Mouse (Mus musculus) gastrocnemius, postnatal 10 days (tissue): ENCODE measurements around the gene Ankrd53. TPM values are rescaled to one million over a fixed set of nuclear protein-coding genes. Genes with fewer than 3 reads are reported as not detected.
A peak's percentile ranks its signal among the peaks of the same experiment; 100 is the strongest.
"Not testable (repeated sequence)": the region's sequence is repeated elsewhere in the genome, so short reads cannot be mapped to it uniquely, and the experiment has no call there.

Experiments used
- DNase-seq: peaks from one replicate; pipeline ENCODE4 v3.0.0; 2021; ENCODE audit warnings: mixed read lengths
- total RNA-seq, 2 experiments: library from RNA; stranded (reverse); gene quantifications; 2 replicates each; pipeline ENCODE4 v1.2.3; 2021

Ankrd53 gene
- total RNA-seq, 2 experiments from 2014 or later = not detected

DNA sequence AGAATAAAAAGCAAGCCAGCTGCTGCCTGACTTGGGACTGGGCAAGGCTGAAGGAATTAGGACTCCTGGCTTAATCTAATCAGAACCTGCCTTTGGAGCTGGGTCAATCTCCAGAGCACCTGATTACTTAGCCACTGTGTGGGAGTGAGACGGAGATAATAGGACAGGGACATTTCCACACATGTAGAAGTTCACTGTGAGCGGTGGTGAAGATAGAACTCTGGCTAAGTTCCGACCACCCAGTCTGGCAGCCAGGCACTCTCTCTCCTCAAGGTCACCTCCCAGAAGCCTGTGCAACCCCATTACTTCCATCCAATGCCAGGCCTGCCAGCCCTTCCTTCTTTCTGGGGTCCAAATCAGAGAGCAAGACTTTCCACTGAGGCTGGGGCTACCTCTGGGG is 4.5 kb downstream of the Ankrd53 start:
- DNase-seq = no peak

GRCm38 (mm10) chr6:83768485-83768884 is 6.0 kb downstream of the Ankrd53 start:
- DNase-seq = no peak

GRCm38 (mm10) chr6:83774126-83774525 is 11.7 kb downstream of the Ankrd53 start:
- no peak for DNase-seq

DNA sequence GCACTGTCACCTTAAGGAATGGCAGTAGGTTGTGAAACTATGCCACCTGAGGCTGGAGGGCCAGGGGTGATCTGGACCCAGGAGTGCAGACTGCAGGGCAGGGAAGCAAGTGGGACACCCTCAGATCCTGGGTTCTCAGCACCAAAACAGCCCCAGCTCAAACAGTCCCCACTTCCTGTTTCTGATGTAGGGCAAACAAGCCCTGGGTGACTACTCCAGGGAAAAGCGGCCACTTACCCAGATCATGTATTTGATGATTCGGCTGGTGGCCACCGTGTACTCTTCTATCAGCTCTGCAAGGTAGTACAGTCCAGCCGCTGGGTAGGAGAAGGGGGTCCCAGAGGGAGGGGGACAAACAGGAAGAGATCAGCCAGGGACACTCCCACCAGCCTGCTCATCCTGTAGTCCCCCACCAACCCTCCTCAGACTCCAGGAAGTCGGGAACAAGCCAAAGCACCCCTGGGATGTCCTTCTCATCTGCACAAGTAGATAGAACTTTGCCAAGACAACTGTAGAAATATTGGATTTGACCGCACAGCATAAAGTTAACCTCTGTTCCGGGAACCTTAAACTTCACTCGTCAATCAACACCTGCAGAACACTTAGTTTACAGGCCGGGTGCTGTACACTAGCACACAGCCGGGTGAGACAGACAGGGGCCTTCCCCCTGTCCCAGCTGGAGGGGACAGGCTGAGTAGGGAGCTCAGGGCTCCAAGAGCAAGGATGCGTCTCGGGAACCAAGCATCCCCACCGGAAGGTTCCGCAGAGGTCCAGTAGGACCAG is 12.5 kb downstream of the Ankrd53 start:
- DNase-seq = no peak

- DNase-seq = peak; percentile 93
These were observed 13.3 kb downstream of the Ankrd53 start, which contains the start of gene Tex261 for GRCm38 (mm10) chr6:83775638-83776293. Gene Tex261 (minus strand): TSS chr6:83775813.

DNA sequence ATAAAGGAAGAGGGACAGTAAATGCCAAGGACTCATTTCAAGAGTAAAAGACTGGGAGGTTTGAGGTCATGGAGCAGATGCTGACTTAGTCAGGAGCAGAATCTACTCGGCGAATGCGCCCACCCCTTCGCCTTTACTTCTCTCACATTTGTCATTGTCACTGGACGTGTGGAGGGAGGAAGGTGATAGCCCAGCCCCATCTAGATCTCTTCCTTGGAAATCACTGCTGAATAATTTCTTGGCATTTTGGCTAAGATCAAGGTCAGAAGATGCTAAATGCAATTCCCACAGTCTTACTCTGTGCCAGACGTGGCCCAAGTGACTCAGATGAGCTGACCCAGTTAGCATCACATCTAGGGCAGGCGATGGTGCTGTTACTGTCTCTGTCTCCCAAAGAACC is 15.9 kb downstream of the Ankrd53 start:
- DNase-seq = no peak

- peak; percentile 36 for DNase-seq
These were observed 16.6 kb downstream of the Ankrd53 start for GRCm38 (mm10) chr6:83779026-83779425.

GRCm38 (mm10) chr6:83786426-83786825 is 24.0 kb downstream of the Ankrd53 start:
- DNase-seq = no peak

DNA sequence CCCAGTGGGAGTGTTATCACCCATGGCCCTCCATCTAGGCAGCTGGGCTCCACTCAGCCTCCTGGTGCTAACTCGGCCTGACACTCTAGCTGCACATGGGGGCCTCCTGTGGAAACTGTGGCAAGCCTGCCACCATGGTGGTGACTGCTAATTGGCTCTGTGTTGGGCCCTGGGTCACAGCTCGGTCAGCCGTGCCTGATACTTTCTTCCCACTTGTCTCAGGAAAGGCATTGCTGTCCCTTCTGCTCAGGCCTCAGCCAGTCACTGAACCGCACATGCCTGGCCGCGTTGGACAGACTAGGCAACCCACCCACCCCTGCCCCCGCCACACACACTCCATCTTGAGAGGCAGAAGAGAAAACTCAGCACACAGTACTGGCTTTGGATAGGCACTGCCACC is 26.1 kb downstream of the Ankrd53 start:
- DNase-seq = no peak

- DNase-seq = not testable (repeated sequence)
These were observed 28.1 kb downstream of the Ankrd53 start for GRCm38 (mm10) chr6:83790533-83790932.

DNA sequence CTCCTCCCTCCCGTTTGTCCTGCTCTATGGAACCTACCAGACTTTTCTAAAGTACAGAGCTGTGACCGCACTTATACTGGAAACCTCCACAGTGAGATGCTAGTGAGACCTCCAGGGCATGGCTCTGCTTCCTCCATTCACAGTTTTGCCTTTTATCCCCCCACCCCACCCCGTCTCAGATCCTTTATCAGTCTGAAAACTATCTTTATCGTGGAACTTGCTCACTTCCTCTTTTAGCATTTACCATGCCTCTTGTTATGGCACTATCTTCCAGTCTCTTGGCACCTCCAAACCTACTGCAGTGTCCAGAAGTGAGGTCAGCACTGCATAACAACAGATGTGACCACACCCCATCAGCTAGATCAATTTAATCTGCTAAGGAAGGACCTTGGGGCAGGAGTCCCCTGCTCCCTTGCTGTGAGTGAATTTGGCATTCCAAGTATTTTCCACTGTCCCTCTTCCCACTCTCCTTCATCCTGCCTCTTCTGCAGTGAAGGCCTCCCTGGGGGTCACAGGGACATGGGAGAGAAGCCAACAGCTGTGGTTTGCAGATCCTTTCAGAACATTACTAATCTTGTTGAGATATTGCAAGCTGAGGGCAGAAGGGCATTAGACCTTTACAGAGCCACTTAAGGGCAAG is 28.9 kb downstream of the Ankrd53 start:
- DNase-seq = no peak

DNA sequence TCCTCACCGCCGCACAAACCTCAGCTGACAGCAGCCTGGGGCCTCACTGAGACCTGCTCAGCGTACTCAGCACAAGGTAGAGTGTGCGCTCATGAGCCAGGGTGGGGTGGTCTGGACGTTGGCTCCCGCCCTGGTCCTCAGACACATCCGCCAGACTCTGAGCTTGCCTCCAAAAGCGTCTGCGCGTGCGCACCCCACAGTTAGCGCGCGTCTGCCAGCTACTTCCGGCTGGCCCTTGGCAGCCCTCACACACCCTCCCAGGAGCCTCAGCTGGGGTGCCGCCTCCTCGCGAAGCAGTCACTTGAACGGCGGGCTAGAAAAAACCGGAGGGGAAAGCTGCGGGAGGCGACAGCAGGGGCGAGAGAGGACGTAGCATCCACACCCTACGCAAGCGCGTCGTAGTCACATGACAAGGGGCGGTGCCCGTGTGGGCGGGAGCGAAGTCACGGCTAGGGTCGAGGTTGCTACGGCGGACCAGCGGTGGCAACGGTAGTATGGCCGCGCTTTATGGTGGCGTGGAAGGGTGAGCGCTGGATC is 32.4 kb downstream of the Ankrd53 start, which contains the start of gene Nagk:
Gene Nagk, plus strand, starts transcription at position 223 of the 537 bp plus-strand sequence.
- peak; percentile 92 for DNase-seq

GRCm38 (mm10) chr6:83795492-83795900 is 33.1 kb downstream of the Ankrd53 start:
- no peak for DNase-seq

DNA sequence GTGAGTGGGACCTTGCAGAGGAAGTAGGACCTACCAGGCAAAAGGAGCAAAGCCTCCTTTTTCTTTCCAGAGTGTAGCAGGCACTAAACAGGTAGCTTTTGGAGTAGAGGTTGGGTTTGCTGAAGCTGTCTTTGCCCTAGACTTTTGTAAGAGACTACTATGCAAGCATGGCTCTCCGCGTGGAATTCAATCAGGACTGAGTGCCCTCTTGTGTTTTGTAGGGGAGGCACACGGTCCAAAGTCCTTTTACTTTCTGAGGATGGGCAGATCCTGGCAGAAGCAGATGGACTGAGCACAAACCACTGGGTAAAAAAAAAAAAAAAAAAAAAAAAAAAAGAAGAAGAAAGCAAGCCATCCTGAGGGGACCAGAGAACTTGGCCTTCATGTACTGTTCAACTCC is 34.2 kb downstream of the Ankrd53 start:
- DNase-seq = no peak

- no peak for DNase-seq
These were observed 39.6 kb downstream of the Ankrd53 start for GRCm38 (mm10) chr6:83802033-83802432.

DNA sequence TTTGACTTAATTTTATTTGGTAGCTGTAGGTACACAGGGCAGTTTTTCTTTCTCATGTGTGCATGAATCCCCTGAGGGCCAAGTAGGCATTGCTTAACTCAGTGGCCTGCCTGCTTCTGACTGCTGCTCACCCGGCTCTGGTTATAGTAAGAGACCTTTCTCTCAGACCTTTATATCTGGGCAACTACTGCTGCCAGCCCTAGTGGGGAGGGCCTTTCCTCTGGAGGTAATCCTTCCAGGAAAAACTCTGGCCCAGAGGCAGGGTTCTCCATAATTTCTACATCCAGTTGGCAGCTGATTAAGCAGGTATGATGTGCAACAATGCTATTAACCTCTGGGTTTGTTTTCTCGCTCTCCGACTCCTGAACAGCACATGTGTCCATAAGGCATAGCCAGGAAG is 40.4 kb downstream of the Ankrd53 start:
- no peak for DNase-seq

DNA sequence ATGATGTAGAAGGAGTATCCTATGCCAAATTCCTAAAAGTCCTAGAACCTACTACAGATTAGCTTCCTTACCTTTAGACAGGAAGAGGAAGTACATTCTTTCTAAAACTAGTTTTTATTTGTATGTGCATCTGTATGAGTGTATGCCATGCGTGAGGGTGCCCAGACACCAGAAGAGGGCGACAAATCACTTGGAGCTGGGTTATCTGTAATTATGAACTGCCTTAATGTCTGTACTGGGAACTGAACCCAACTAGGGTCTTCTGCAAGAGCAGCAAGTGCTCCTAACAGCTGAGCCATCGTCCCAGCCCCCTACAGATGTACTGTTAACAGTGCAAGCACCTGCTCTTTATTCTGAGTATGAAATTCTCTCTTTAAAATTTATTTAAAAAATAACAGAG is 53.4 kb downstream of the Ankrd53 start:
- DNase-seq = no peak

Other genes with a start within 250 kb of the Ankrd53 start
- 1 to 10 TPM; 3.6 to 5.3 TPM for gene Actg2, start 226.4 kb upstream of the Ankrd53 start, total RNA-seq
- 10 to 100 TPM in 1 of 2 experiments, 1 to 10 TPM in 1; 9.8 to 10.7 TPM for gene Stambp, start 189.9 kb upstream of the Ankrd53 start, total RNA-seq
- under 1 TPM in 1 of 2 experiments, not detected in 1; 0.32 TPM for gene Clec4f, start 106.5 kb upstream of the Ankrd53 start, total RNA-seq
- not detected for gene Cd207, start 84.8 kb upstream of the Ankrd53 start, total RNA-seq
- not detected for gene Vax2, start 51.4 kb upstream of the Ankrd53 start, total RNA-seq
- not detected for gene Atp6v1b1, start 19.7 kb upstream of the Ankrd53 start, total RNA-seq
- gene Tex261, start 13.2 kb downstream of the Ankrd53 start, total RNA-seq = 10 to 100 TPM; 44.6 to 49.5 TPM
- gene Nagk, start 32.3 kb downstream of the Ankrd53 start, total RNA-seq = 10 to 100 TPM; 11.3 to 16.4 TPM
- 10 to 100 TPM; 30.5 to 36.5 TPM for gene Paip2b, start 69.1 kb downstream of the Ankrd53 start, total RNA-seq
- 10 to 100 TPM; 40.3 to 62.3 TPM for gene Zfp638, start 104.5 kb downstream of the Ankrd53 start, total RNA-seq
- 100 to 1,000 TPM; 111 to 117 TPM for gene Dysf, start 245.9 kb downstream of the Ankrd53 start, total RNA-seq